Mouse (Mus musculus) kidney, adult 11 months (tissue): ENCODE data around the gene Mphosph9.

Experiments used
- DNase-seq: peaks from one replicate; pipeline ENCODE4 v3.0.0; 2022

Mphosph9 gene

GRCm38 (mm10) chr5:124211669-124212068 is 116.1 kb downstream of the Mphosph9 start:
- DNase-seq, result no peak

GRCm38 (mm10) chr5:124211234-124211633 is 116.5 kb downstream of the Mphosph9 start:
- no peak for DNase-seq

- DNase-seq, result no peak
Measured at GRCm38 (mm10) chr5:124210281-124211016, 117.3 kb downstream of the Mphosph9 start.

GRCm38 (mm10) chr5:124209850-124210249 is 117.9 kb downstream of the Mphosph9 start:
- no peak for DNase-seq

GRCm38 (mm10) chr5:124208030-124208429 is 119.7 kb downstream of the Mphosph9 start:
- no peak for DNase-seq

GRCm38 (mm10) chr5:124206481-124207038 is 121.2 kb downstream of the Mphosph9 start:
- peak; percentile 45 for DNase-seq

GRCm38 (mm10) chr5:124205809-124206380 is 121.9 kb downstream of the Mphosph9 start:
- no peak for DNase-seq

GRCm38 (mm10) chr5:124205211-124205610 is 122.6 kb downstream of the Mphosph9 start:
- DNase-seq, result no peak

- DNase-seq, result no peak
Measured at GRCm38 (mm10) chr5:124204127-124204794, 123.5 kb downstream of the Mphosph9 start.

GRCm38 (mm10) chr5:124203251-124203650 is 124.5 kb downstream of the Mphosph9 start:
- DNase-seq, result no peak

- no peak for DNase-seq
Measured at GRCm38 (mm10) chr5:124202071-124202470, 125.7 kb downstream of the Mphosph9 start.

- no peak for DNase-seq
Measured at GRCm38 (mm10) chr5:124201564-124201963, 126.2 kb downstream of the Mphosph9 start.
